Mouse (Mus musculus): Measurements from ENCODE around the gene Dmbx1. TPM values are rescaled to one million over a fixed set of nuclear protein-coding genes. Genes with fewer than 3 reads are reported as not detected.

The Dmbx1 gene
- total and polyA plus RNA-seq, 3 experiments: 0.19 to 2.3 TPM; not detected in 1

DNA sequence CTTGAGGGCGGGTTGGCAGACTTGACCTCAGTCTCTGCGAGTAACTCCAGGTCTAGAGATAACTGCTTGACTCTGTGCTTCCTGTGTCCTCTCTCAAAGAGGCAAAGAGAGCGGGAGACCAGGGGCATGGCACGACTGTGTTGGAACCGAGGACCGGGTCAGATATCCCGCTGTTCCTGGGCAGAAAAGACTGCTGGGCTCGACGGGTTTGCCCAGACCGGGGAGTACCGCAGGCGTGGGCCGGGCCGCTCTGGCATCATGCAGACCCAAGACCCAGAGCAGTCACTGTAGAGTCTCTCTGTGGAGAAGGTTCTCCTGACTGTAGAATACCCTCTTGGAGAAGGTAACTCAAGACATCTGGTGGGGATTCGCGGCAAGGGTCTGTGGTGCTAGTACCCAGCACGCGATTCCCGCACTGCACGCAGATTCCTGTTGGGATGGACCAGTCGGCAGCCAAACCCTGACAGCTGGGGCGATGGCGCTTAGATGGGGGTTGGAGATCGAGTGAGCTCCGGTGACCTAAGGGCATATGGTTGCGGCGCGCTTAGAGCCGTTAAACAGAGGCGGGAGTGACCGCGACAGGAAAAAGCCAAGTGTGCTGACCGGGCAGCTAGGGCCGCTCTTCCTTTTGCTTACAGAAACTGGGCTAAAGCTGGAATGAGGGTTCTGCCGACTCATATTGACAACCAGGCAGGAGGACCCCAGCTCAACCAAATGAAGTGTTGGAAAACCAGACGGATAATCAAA lies 3.7 kb downstream of the Dmbx1 start:
- no peaks in the 10 kb centered on the region for H3K4me1 ChIP-seq (ENCODE audit: control insufficient read depth in 1 of 2, insufficient read depth in 2 of 2, low read length in 2 of 2)
- H3K9me3 ChIP-seq (replicated peaks; ENCODE audit: insufficient read depth, low read length): no peaks in the 10 kb centered on the region
- H3K27me3 ChIP-seq (ENCODE audit: control insufficient read depth in 1 of 2, insufficient read depth in 2 of 2, low read length in 2 of 2): peaks cover 0 to 2% of the 10 kb centered on the region in 2 experiments; a peak in 1 of 4 replicates
- no peaks in the 10 kb centered on the region for H3K36me3 ChIP-seq (ENCODE audit: control insufficient read depth in 1 of 2, insufficient read depth in 2 of 2, low read length in 2 of 2)
- H3K27ac ChIP-seq (ENCODE audit: control insufficient read depth, low read depth, low read length): no peak overlapping the region
- H3K9ac ChIP-seq (ENCODE audit: control insufficient read depth, low read depth, low read length, poor library complexity, severe bottlenecking): no peak overlapping the region
- no peak overlapping the region for H3K4me3 ChIP-seq (ENCODE audit: control insufficient read depth in 1 of 2, insufficient read depth in 1 of 2, low read depth in 2 of 2, low read length in 2 of 2)
- no peak for TF ChIP-seq CHD1 (IDR thresholded peaks at IDR 0.05; ENCODE audit: low read depth, low read length)
- TF ChIP-seq ELF1 (IDR thresholded peaks at IDR 0.05; ENCODE audit: low read depth, low read length): no peak
- no peak for TF ChIP-seq MEF2A (IDR thresholded peaks at IDR 0.05; ENCODE audit: extremely low read depth, insufficient replicate concordance, low read depth, low read length, poor library complexity, severe bottlenecking)
- no peak for TF ChIP-seq USF2 (IDR thresholded peaks at IDR 0.05; ENCODE audit: borderline replicate concordance in 1 of 2, insufficient read depth in 1 of 2, low read depth in 1 of 2, low read length in 2 of 2)
- TF ChIP-seq E2F4 (IDR thresholded peaks at IDR 0.05; ENCODE audit: borderline replicate concordance, low read depth, low read length): no peak
- H3K79me2 ChIP-seq (ENCODE audit: control insufficient read depth, insufficient read depth, low read length, poor library complexity): no peaks in the 10 kb centered on the region
- DNase-seq (ENCODE audit: low read depth, low spot score): no peak

DNA sequence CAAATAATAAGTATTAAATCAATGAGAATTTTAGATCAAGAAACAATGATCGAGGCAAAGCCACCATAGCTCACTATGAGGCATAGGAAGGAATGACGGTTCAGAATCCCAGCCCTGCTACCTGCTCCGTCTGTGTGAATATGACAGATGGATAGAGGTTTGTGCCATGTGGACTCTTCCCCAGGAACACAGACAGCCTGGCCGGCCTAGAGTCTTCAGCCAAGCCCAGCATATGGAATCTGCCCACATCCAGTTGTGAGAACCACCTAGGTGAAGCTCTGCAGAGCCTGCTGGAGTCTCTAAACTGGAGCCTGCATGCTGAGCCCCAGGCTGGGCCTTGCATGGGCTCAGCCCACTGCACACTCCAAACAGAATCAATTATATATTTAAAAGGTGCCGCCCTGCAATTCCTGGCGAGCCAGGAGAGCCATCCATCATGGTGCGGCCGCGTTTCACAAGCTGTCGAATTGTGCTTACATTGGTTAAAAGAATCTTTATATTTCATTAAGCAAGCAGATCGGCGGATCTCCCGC lies 8.1 kb downstream of the Dmbx1 start:
- no peaks in the 10 kb centered on the region for H3K9me3 ChIP-seq (replicated peaks; ENCODE audit: insufficient read depth, low read length)
- no peaks in the 10 kb centered on the region for H3K36me3 ChIP-seq (ENCODE audit: control insufficient read depth in 1 of 2, insufficient read depth in 2 of 2, low read length in 2 of 2)
- H3K79me2 ChIP-seq (ENCODE audit: control insufficient read depth, insufficient read depth, low read length, poor library complexity): no peaks in the 10 kb centered on the region
- H3K9ac ChIP-seq (ENCODE audit: control insufficient read depth, low read depth, low read length, poor library complexity, severe bottlenecking): no peak overlapping the region
- TF ChIP-seq ELF1 (IDR thresholded peaks at IDR 0.05; ENCODE audit: low read depth, low read length) (no peak), RAD21 (IDR thresholded peaks at IDR 0.05; ENCODE audit: low read depth, low read length) (no peak), E2F4 (IDR thresholded peaks at IDR 0.05; ENCODE audit: borderline replicate concordance, low read depth, low read length) (no peak), MAZ (IDR thresholded peaks at IDR 0.05; ENCODE audit: low read depth, low read length) (no peak), NRF1 (IDR thresholded peaks at IDR 0.05; ENCODE audit: insufficient read depth, low read depth, low read length, poor library complexity, severe bottlenecking) (no peak), MXI1 (IDR thresholded peaks at IDR 0.05; ENCODE audit: low read depth, low read length) (no peak), CHD2 (IDR thresholded peaks at IDR 0.05; ENCODE audit: low read length) (no peak), MYB (IDR thresholded peaks at IDR 0.05; ENCODE audit: low read depth, low read length) (no peak), RCOR1 (IDR thresholded peaks at IDR 0.05; ENCODE audit: low read depth, low read length) (no peak), POLR2AphosphoS5 (IDR thresholded peaks at IDR 0.05; ENCODE audit: borderline replicate concordance, low read depth, low read length) (no peak)
- no peak overlapping the region for H3K4me3 ChIP-seq (ENCODE audit: control insufficient read depth in 1 of 2, insufficient read depth in 1 of 2, low read depth in 2 of 2, low read length in 2 of 2)
- peaks cover 0 to 5% of the 10 kb centered on the region in 2 experiments; a peak in 3 of 4 replicates for H3K27me3 ChIP-seq (ENCODE audit: control insufficient read depth in 1 of 2, insufficient read depth in 2 of 2, low read length in 2 of 2)
- H3K4me1 ChIP-seq (ENCODE audit: control insufficient read depth in 1 of 2, insufficient read depth in 2 of 2, low read length in 2 of 2): no peaks in the 10 kb centered on the region
- no peak overlapping the region for H3K27ac ChIP-seq (ENCODE audit: control insufficient read depth, low read depth, low read length)
- no peak for DNase-seq (ENCODE audit: low read depth, low spot score)
